Mouse (Mus musculus): ENCODE data around the gene Thap12.

DNA sequence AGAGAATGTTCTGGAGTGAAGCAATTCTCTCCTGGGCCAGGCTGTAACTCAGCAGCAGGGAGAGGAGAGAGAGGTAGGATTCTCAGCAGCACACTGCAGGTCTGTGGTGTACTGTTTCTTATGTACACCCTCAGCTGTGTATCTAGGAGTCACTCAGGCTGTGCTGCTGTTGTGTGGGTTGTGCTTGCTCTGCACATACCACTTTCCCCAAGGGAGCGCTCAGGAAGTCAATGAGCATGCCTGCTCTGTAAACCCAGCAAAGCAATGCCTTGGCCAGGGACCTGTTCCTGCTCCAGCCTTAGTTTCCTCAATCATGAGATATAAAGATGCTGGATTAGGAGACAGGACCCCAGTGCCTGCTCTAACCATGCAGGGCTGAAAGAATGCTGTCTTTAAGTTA is 25.1 kb downstream of the Thap12 start:
- TF ChIP-seq POLR2A (IDR thresholded peaks at IDR 0.05; ENCODE audit: low read depth, low read length) (no peak), CTCF (conservative IDR thresholded peaks at IDR 0.05 in 1 of 2, IDR thresholded peaks at IDR 0.05 in 1 of 2; ENCODE audit: low read depth in 2 of 2, low read length in 2 of 2) (no peak), TCF12 (IDR thresholded peaks at IDR 0.05; ENCODE audit: low read depth, low read length) (no peak), ETS1 (conservative IDR thresholded peaks at IDR 0.05; ENCODE audit: low read depth, low read length) (no peak), EP300 (IDR thresholded peaks at IDR 0.05; ENCODE audit: low read length) (no peak), USF2 (conservative IDR thresholded peaks at IDR 0.05; ENCODE audit: low read depth, low read length) (no peak), RCOR1 (conservative IDR thresholded peaks at IDR 0.05; ENCODE audit: low read depth, low read length) (no peak), ZMIZ1 (IDR thresholded peaks at IDR 0.05; ENCODE audit: low read depth, low read length) (no peak), ZC3H11A (IDR thresholded peaks at IDR 0.05; ENCODE audit: low read depth, low read length) (no peak), E2F4 (IDR thresholded peaks at IDR 0.05; ENCODE audit: insufficient replicate concordance, low read depth, low read length) (no peak)

Data from CH12.LX (cell line).